Mouse (Mus musculus) bone marrow macrophage, adult 2 months (primary cell): ENCODE data around the gene Gm16223. TPM values are rescaled to one million over a fixed set of nuclear protein-coding genes. Genes with fewer than 3 reads are reported as not detected.

Source experiments
- H3K27ac ChIP-seq: 2 replicates; pipeline ENCODE4 v1.5.1; 2012; ENCODE audit warnings: low read depth, low read length; ENCODE audit not compliant: insufficient read depth
- H3K4me1 ChIP-seq: 2 replicates; pipeline ENCODE4 v1.6.1; 2012; ENCODE audit warnings: low read length; ENCODE audit not compliant: control insufficient read depth, insufficient read depth
- H3K4me3 ChIP-seq: 2 replicates; pipeline ENCODE4 v1.5.1; 2012; ENCODE audit warnings: mild to moderate bottlenecking, low read length, moderate library complexity; ENCODE audit not compliant: insufficient read depth
- CTCF ChIP-seq: IDR thresholded peaks from 2 replicates; pipeline ENCODE4 v1.5.1; 2012; ENCODE audit warnings: low read depth, mild to moderate bottlenecking, low read length, moderate library complexity
- POLR2A ChIP-seq: IDR thresholded peaks from 2 replicates; pipeline ENCODE4 v1.6.1; 2012; ENCODE audit warnings: mild to moderate bottlenecking, low read depth, low read length, borderline replicate concordance
- polyA plus RNA-seq: library from polyadenylated mRNA; stranded (reverse); fragments of >200 nt; gene quantifications from 2 replicates; pipeline ENCODE4 v1.2.4, GENCODE M21; 2012; ENCODE audit not compliant: missing spikeins, insufficient read depth, insufficient read length

The Gm16223 gene
- polyA plus RNA-seq, 1 experiment = 0.43 TPM

GRCm38 (mm10) chr5:42211554-42212338, 144.0 kb downstream of the Gm16223 start:
- Histone ChIP-seq H3K4me1 (no peaks in the 10 kb centered on the region), H3K4me3 (no peak overlapping the region), H3K27ac (no peak overlapping the region)
- no peak for TF ChIP-seq POLR2A
- no peak for TF ChIP-seq CTCF

GRCm38 (mm10) chr5:42212353-42212752, 144.6 kb downstream of the Gm16223 start:
- TF ChIP-seq CTCF (no peak), POLR2A (no peak)

GRCm38 (mm10) chr5:42224840-42225239, 157.1 kb downstream of the Gm16223 start:
- H3K4me3 ChIP-seq = no peak overlapping the region
- TF ChIP-seq CTCF (no peak), POLR2A (no peak)
- no peaks in the 10 kb centered on the region for H3K4me1 ChIP-seq
- no peak overlapping the region for H3K27ac ChIP-seq

More at GRCm38 (mm10) chr5:42212353-42212752, 144.6 kb downstream of the Gm16223 start:
- no peaks in the 10 kb centered on the region for H3K4me1 ChIP-seq
- H3K27ac ChIP-seq = no peak overlapping the region
- H3K4me3 ChIP-seq = no peak overlapping the region

GRCm38 (mm10) chr5:42228631-42229030, 160.9 kb downstream of the Gm16223 start:
- no peak overlapping the region for H3K27ac ChIP-seq
- no peaks in the 10 kb centered on the region for H3K4me1 ChIP-seq
- TF ChIP-seq CTCF = no peak
- no peak for TF ChIP-seq POLR2A
- H3K4me3 ChIP-seq = no peak overlapping the region

- TF ChIP-seq POLR2A (no peak), CTCF (no peak)
- no peaks in the 10 kb centered on the region for H3K4me1 ChIP-seq
- no peak overlapping the region for H3K4me3 ChIP-seq
- no peak overlapping the region for H3K27ac ChIP-seq
Observed at GRCm38 (mm10) chr5:42239291-42239690, 171.5 kb downstream of the Gm16223 start.

- Histone ChIP-seq H3K27ac (no peak overlapping the region), H3K4me1 (no peaks in the 10 kb centered on the region), H3K4me3 (no peak overlapping the region)
- no peak for TF ChIP-seq POLR2A
Observed at GRCm38 (mm10) chr5:42239806-42240205, 172.0 kb downstream of the Gm16223 start.

- H3K4me3 ChIP-seq = no peak overlapping the region
- no peak for TF ChIP-seq POLR2A
- TF ChIP-seq CTCF = no peak
- no peaks in the 10 kb centered on the region for H3K4me1 ChIP-seq
- no peak overlapping the region for H3K27ac ChIP-seq
Observed at GRCm38 (mm10) chr5:42250376-42250775, 182.6 kb downstream of the Gm16223 start.

Other genes starting within 250 kb of the Gm16223 start
- gene Bod1l, start 223.6 kb upstream of the Gm16223 start, polyA plus RNA-seq = 21.9 and 25.0 TPM in 2 replicates